Mouse (Mus musculus): ENCODE results near the gene Bcl2l11. TPM values are rescaled to one million over a fixed set of nuclear protein-coding genes. Genes with fewer than 3 reads are reported as not detected.

Gene Bcl2l11
- total and polyA plus RNA-seq, 3 experiments, result 2.3 to 6.3 TPM; not detected in 1

DNA sequence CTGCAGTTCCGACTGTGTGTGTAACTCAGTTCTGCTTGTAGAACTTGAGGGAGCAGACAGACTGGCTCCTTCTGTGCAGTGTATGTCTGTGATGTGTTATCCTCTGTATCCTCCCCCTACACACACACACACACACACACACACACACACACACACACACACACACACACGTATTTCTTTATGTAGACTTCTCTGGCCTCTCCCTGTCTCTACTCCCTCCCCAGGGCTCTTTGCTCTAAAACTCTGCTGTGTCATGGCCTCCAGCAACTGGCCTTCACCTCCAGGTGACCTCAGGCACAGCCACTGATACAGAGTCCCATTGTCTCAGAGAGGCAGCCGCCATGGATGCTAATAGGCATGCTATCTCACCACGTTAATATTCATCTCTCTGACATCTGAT lies 10.3 kb upstream of the Bcl2l11 start:
- Histone ChIP-seq H3K27me3 (ENCODE audit: control insufficient read depth in 1 of 2, insufficient read depth in 2 of 2, low read length in 2 of 2) (peaks cover 0 to 2% of the 10 kb centered on the region in 2 experiments; a peak in 1 of 4 replicates), H3K4me3 (ENCODE audit: control insufficient read depth in 1 of 2, insufficient read depth in 1 of 2, low read depth in 2 of 2, low read length in 2 of 2) (no peak overlapping the region), H3K9me3 (replicated peaks; ENCODE audit: insufficient read depth, low read length) (no peaks in the 10 kb centered on the region), H3K79me2 (ENCODE audit: control insufficient read depth, insufficient read depth, low read length, poor library complexity) (no peaks in the 10 kb centered on the region), H3K9ac (ENCODE audit: control insufficient read depth, low read depth, low read length, poor library complexity, severe bottlenecking) (no peak overlapping the region), H3K36me3 (ENCODE audit: control insufficient read depth in 1 of 2, insufficient read depth in 2 of 2, low read length in 2 of 2) (no peaks in the 10 kb centered on the region), H3K27ac (ENCODE audit: control insufficient read depth, low read depth, low read length) (no peak overlapping the region), H3K4me1 (ENCODE audit: control insufficient read depth in 1 of 2, insufficient read depth in 2 of 2, low read length in 2 of 2) (no peaks in the 10 kb centered on the region)
- no peak for TF ChIP-seq JUND (IDR thresholded peaks at IDR 0.05; ENCODE audit: low read depth, low read length)
- no peak for TF ChIP-seq POLR2AphosphoS2 (IDR thresholded peaks at IDR 0.05; ENCODE audit: low read length)
- TF ChIP-seq ZMIZ1 (IDR thresholded peaks at IDR 0.05; ENCODE audit: low read depth, low read length), result no peak
- TF ChIP-seq TCF12 (IDR thresholded peaks at IDR 0.05; ENCODE audit: low read depth, low read length), result no peak
- TF ChIP-seq NELFE (IDR thresholded peaks at IDR 0.05; ENCODE audit: low read depth, low read length), result no peak
- TF ChIP-seq CHD2 (IDR thresholded peaks at IDR 0.05; ENCODE audit: low read length), result no peak
- no peak for TF ChIP-seq KAT2A (conservative IDR thresholded peaks at IDR 0.05; ENCODE audit: low read depth, low read length)
- TF ChIP-seq RCOR1 (IDR thresholded peaks at IDR 0.05; ENCODE audit: low read depth, low read length), result no peak
- no peak for TF ChIP-seq CTCF (IDR thresholded peaks at IDR 0.05 in 2 of 3, conservative IDR thresholded peaks at IDR 0.05 in 1 of 3; ENCODE audit: control insufficient read depth in 1 of 3, insufficient read depth in 1 of 3, low read depth in 2 of 3, low read length in 3 of 3, poor library complexity in 1 of 3, severe bottlenecking in 1 of 3)
- TF ChIP-seq MAX (IDR thresholded peaks at IDR 0.05; ENCODE audit: low read length), result no peak
- no peak for TF ChIP-seq MEF2A (IDR thresholded peaks at IDR 0.05; ENCODE audit: extremely low read depth, insufficient replicate concordance, low read depth, low read length, poor library complexity, severe bottlenecking)
- no peak for DNase-seq (ENCODE audit: low read depth, low spot score)

DNA sequence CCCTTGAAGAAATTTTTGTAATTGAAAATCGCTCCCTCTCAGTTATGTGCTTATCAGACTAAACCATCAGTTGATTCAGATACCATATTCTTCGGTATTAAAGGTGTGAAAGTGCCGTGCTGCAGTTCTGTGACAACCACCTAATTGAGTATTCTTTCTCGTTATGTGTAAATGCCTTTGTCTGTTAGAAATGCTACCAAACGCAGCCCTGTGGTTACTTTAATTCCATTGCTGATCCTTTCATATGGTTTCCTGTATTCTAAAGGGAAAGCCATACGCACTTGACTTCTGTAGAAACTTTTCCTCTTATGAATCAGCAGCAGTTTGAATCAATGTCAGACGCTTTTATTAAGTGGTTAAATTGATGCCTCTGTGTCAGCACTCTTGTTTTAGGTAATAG lies 8.2 kb upstream of the Bcl2l11 start:
- Histone ChIP-seq H3K79me2 (ENCODE audit: control insufficient read depth, insufficient read depth, low read length, poor library complexity) (no peaks in the 10 kb centered on the region), H3K9me3 (replicated peaks; ENCODE audit: insufficient read depth, low read length) (no peaks in the 10 kb centered on the region), H3K4me1 (ENCODE audit: control insufficient read depth in 1 of 2, insufficient read depth in 2 of 2, low read length in 2 of 2) (peaks cover 0 to 2% of the 10 kb centered on the region in 2 experiments; a peak in 1 of 4 replicates), H3K27me3 (ENCODE audit: control insufficient read depth in 1 of 2, insufficient read depth in 2 of 2, low read length in 2 of 2) (peaks cover 0 to 2% of the 10 kb centered on the region in 2 experiments; a peak in 1 of 4 replicates), H3K27ac (ENCODE audit: control insufficient read depth, low read depth, low read length) (no peak overlapping the region), H3K4me3 (ENCODE audit: control insufficient read depth in 1 of 2, insufficient read depth in 1 of 2, low read depth in 2 of 2, low read length in 2 of 2) (no peak overlapping the region), H3K36me3 (ENCODE audit: control insufficient read depth in 1 of 2, insufficient read depth in 2 of 2, low read length in 2 of 2) (no peaks in the 10 kb centered on the region; a peak in 1 of 4 replicates), H3K9ac (ENCODE audit: control insufficient read depth, low read depth, low read length, poor library complexity, severe bottlenecking) (no peak overlapping the region)
- DNase-seq (ENCODE audit: low read depth, low spot score), result no peak
- TF ChIP-seq POLR2AphosphoS2 (IDR thresholded peaks at IDR 0.05; ENCODE audit: low read length) (no peak), SMC3 (IDR thresholded peaks at IDR 0.05; ENCODE audit: low read depth, low read length) (no peak), RAD21 (IDR thresholded peaks at IDR 0.05; ENCODE audit: low read depth, low read length) (no peak), TBP (IDR thresholded peaks at IDR 0.05; ENCODE audit: low read depth, low read length) (no peak), HCFC1 (IDR thresholded peaks at IDR 0.05; ENCODE audit: low read depth, low read length) (no peak), E2F4 (IDR thresholded peaks at IDR 0.05; ENCODE audit: borderline replicate concordance, low read depth, low read length) (no peak), MAX (IDR thresholded peaks at IDR 0.05; ENCODE audit: low read length) (no peak), POLR2A (IDR thresholded peaks at IDR 0.05; ENCODE audit: control insufficient read depth in 1 of 2, insufficient read depth in 1 of 2, low read depth in 1 of 2, low read length in 2 of 2, poor library complexity in 1 of 2) (no peak), MEF2A (IDR thresholded peaks at IDR 0.05; ENCODE audit: extremely low read depth, insufficient replicate concordance, low read depth, low read length, poor library complexity, severe bottlenecking) (no peak), ELF1 (IDR thresholded peaks at IDR 0.05; ENCODE audit: low read depth, low read length) (no peak), TAL1 (IDR thresholded peaks at IDR 0.05; ENCODE audit: low read length) (no peak), MYC (IDR thresholded peaks at IDR 0.05; ENCODE audit: low read depth, low read length) (no peak), ZKSCAN1 (IDR thresholded peaks at IDR 0.05; ENCODE audit: low read depth, low read length) (no peak), USF2 (IDR thresholded peaks at IDR 0.05; ENCODE audit: borderline replicate concordance in 1 of 2, insufficient read depth in 1 of 2, low read depth in 1 of 2, low read length in 2 of 2) (no peak), NRF1 (IDR thresholded peaks at IDR 0.05; ENCODE audit: insufficient read depth, low read depth, low read length, poor library complexity, severe bottlenecking) (no peak)
